In the genomic region with DNA sequence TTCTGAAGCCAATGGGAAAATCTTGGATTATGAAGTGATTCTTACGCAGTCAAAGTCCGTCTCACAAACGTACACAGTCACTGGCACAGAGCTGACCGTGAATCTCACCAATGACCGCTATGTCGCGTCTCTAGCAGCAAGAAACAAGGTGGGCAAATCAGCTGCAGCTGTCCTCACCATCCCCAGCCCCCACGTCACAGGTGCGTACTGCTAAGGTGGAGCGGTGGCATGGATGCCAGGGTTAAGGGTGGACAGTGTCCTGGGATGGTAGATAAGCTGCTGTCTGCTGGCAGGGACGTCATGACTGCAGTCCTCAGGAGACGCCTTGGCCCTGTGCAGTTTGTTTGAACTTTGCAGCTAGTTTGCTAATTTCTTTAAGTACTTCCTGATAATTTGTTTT, we compare ENCODE assay signal across 21 mouse cellular contexts.
"Had no signal": no experiment of that assay in that cellular context is flagged by ENCODE, and none has a peak within 500 bp of the region (broad histone marks: within the 10 kb centered on the region; RNA-seq: fewer than 3 reads in every experiment).

No protein-coding gene starts in this region.

- H3K9me3 ChIP-seq: heart, embryonic 12.5 days; hindbrain, embryonic 13.5 days; hindbrain, embryonic 15.5 days; limb, embryonic 12.5 days; liver, embryonic 12.5 days had no signal

- H3K4me1 ChIP-seq: hindbrain, embryonic 13.5 days; hindbrain, embryonic 15.5 days had no signal

- ATAC-seq: forebrain, postnatal 0 days; hindbrain, postnatal 0 days; intestine, embryonic 16.5 days; liver, embryonic 12.5 days had no signal

- H3K9ac ChIP-seq: forebrain, postnatal 0 days; heart, embryonic 12.5 days; hindbrain, embryonic 13.5 days; hindbrain, embryonic 15.5 days; limb, embryonic 12.5 days; liver, embryonic 12.5 days; liver, embryonic 14.5 days had no signal

- H3K27ac ChIP-seq: hindbrain, embryonic 13.5 days; hindbrain, embryonic 15.5 days; hindbrain, postnatal 0 days; limb, embryonic 12.5 days; liver, embryonic 12.5 days; liver, embryonic 14.5 days had no signal

- DNase-seq: forebrain, postnatal 0 days; gastrocnemius, postnatal 14 days; gastrocnemius, postnatal 36 days; heart, adult 18-20 months; heart, postnatal 10 days; heart, postnatal 36 days; kidney, adult 11 months; kidney, postnatal 10 days; kidney, postnatal 36 days; layer of hippocampus, adult 9-11 months; layer of hippocampus, postnatal 36 days; left cerebral cortex, postnatal 4 days; liver had no signal

- H3K4me2 ChIP-seq: heart, embryonic 12.5 days; hindbrain, embryonic 13.5 days; hindbrain, embryonic 15.5 days; limb, embryonic 12.5 days; liver, embryonic 12.5 days had no signal

- H3K27me3 ChIP-seq: heart, embryonic 12.5 days; hindbrain, embryonic 13.5 days; hindbrain, embryonic 15.5 days; limb, embryonic 12.5 days; liver, embryonic 12.5 days had no signal

- H3K4me3 ChIP-seq: heart, embryonic 12.5 days; hindbrain, embryonic 13.5 days; hindbrain, embryonic 15.5 days; limb, embryonic 12.5 days; liver, embryonic 12.5 days had no signal
